Mouse (Mus musculus) hindbrain, embryonic 11.5 days (tissue): ENCODE data around the gene Wbp2. TPM values are rescaled to one million over a fixed set of nuclear protein-coding genes. Genes with fewer than 3 reads are reported as not detected.

Source experiments
- ATAC-seq: fragments of 200-750 bp; cut with Nextera tagmentation; 2 replicates; pipeline ENCODE4 v1.8.0; 2017; ENCODE audit warnings: mild to moderate bottlenecking, moderate TSS enrichment, moderate library complexity; ENCODE audit not compliant: low FRiP score
- DNase-seq: peaks from one replicate; pipeline ENCODE4 v3.0.0-alpha.2; 2015; ENCODE audit warnings: low spot score
- H3K27ac ChIP-seq: fragments of 300-500 bp; sonication (generic); 2 replicates; pipeline ENCODE4 v1.5.1; 2014; ENCODE audit warnings: mild to moderate bottlenecking, low read depth, low read length
- H3K27me3 ChIP-seq: fragments of 300-500 bp; sonication (generic); 2 replicates; pipeline ENCODE4 v1.6.1; 2014; ENCODE audit warnings: mild to moderate bottlenecking, low read length, moderate library complexity, mixed read lengths; ENCODE audit not compliant: control insufficient read depth, insufficient read depth
- H3K36me3 ChIP-seq: fragments of 300-500 bp; sonication (generic); 2 replicates; pipeline ENCODE4 v1.6.1; 2014; ENCODE audit warnings: mild to moderate bottlenecking, low read length, moderate library complexity, mixed read lengths; ENCODE audit not compliant: control insufficient read depth, insufficient read depth
- H3K4me1 ChIP-seq: fragments of 300-500 bp; sonication (generic); replicated peaks from 2 replicates; pipeline ENCODE4 v1.6.1; 2014; ENCODE audit warnings: low read length, mixed read lengths; ENCODE audit not compliant: control insufficient read depth, insufficient read depth
- H3K4me2 ChIP-seq: fragments of 300-500 bp; sonication (generic); replicated peaks from 2 replicates; pipeline ENCODE4 v1.6.1; 2014; ENCODE audit warnings: mild to moderate bottlenecking, low read depth, low read length
- H3K4me3 ChIP-seq: fragments of 300-500 bp; sonication (generic); 2 replicates; pipeline ENCODE4 v1.5.1; 2014; ENCODE audit warnings: low read depth, low read length
- H3K9ac ChIP-seq: fragments of 300-500 bp; sonication (generic); 2 replicates; pipeline ENCODE4 v1.6.1; 2014; ENCODE audit warnings: low read depth, low read length
- H3K9me3 ChIP-seq: fragments of 300-500 bp; sonication (generic); 2 replicates; pipeline ENCODE4 v1.6.1; 2016; ENCODE audit warnings: low read length; ENCODE audit not compliant: control insufficient read depth
- WGBS: fragments of 180-500 bp; shearing (Covaris S2); extraction: QIAGEN DNeasy Blood & Tissue Kit; methylation state at CpG from one replicate; pipeline ENCODE4 v1.1.7; 2014; 5-methylcytosine and 5-hydroxymethylcytosine counted together
- polyA plus RNA-seq: library from polyadenylated mRNA; unstranded; fragments of >200 nt; fragmentation: Nextera tagmentation; extraction: Ambion mirVana; gene quantifications from 2 replicates; pipeline ENCODE4 v1.2.1, GENCODE M21; 2014

The Wbp2 gene
- polyA plus RNA-seq, 1 experiment from 2014 or later: 85.4 TPM

DNA sequence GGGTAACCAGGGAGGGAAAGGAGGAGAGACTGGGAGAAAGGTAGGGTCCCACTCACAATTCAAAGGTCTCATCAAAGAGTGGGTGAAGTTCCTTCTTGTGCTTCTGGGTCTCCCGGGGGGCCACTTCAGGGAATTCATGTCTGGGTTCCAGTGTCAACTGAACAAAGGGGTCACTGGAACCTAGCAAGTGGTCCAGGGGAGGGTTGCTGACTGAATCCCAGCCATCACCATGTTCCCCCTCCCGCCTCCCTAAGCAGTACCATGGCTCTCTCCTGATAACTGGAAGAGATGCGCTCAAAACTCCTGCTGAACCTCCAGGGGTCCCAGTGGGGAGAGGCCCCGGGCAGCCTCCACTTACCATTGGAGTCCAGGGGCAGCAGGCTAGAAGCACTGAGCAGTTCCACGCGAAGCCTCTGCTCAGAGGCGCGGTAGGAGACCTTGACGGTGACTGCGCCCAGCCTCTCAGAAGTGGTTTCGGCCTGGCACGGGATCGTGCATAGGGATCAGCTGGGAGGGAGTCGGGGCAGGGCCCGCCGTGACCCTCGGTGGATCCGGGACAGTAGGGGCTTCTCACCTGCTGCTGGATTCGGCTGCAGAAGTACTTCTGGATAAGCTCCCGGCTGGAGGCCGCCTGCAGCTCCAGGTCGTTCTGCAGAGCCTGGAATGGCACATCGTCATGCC lies 22.5 kb downstream of the Wbp2 start:
- H3K4me1 ChIP-seq: no peaks in the 10 kb centered on the region
- H3K27me3 ChIP-seq: no peaks in the 10 kb centered on the region
- DNase-seq (no peak), ATAC-seq (no peak)
- no peak overlapping the region for H3K27ac ChIP-seq
- 0 out of 2 replicates have a peak, but pooled peaks cover 2% of the 10 kb centered on the region for H3K36me3 ChIP-seq
- no peaks in the 10 kb centered on the region for H3K9me3 ChIP-seq
- no peak overlapping the region for H3K4me2 ChIP-seq
- no peak overlapping the region for H3K4me3 ChIP-seq
- 64% methylated on average over 23 of the region's 23 CpGs for WGBS
- H3K9ac ChIP-seq: no peak overlapping the region

DNA sequence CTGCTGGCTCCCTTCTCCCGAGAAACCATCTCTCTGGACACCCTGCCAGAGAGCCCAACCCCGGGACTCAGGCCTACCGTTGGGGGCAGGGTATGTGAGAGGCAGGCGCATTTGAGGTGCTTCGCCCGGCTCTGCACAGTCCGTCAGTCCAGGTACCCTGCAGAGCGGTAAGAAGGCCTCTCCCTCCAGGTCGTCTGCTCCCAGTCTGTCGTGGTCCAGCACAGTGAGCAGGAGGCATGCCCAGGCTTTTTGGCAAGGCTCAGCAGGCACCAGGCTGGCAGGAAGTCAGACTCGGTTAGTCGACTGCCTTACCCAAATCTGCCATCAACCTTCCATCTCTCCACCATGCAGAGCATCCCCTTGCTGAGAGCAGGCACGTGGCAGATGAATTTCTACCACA lies 23.2 kb downstream of the Wbp2 start:
- Histone ChIP-seq H3K27me3 (no peaks in the 10 kb centered on the region), H3K4me3 (no peak overlapping the region), H3K9ac (no peak overlapping the region), H3K4me1 (no peaks in the 10 kb centered on the region), H3K4me2 (no peak overlapping the region), H3K27ac (no peak overlapping the region), H3K9me3 (no peaks in the 10 kb centered on the region), H3K36me3 (peaks cover 8% of the 10 kb centered on the region; the same call in 1 of the 2 replicates)
- 77% methylated on average over 13 of the region's 13 CpGs for WGBS
- DNase-seq (no peak), ATAC-seq (no peak)

DNA sequence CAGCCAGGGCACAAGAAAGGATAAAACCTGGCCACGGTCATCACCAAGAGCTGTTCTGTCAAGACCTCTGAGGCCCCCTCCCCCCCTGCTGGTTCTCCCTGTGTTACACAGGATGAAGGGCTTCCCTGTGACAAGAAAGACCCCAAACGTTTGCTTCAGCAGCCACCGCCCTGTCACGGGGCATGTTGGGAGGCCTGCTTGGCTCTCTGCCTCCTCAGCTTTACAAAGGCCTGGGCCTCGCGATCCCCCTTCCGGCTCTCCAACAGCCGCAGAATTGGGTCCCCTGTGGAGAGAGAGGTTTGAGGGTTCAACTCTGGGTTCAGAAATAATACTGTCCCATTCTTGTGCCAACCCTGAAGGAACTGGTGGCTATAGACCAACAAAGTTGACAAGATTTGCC lies 24.3 kb downstream of the Wbp2 start:
- H3K36me3 ChIP-seq: peaks cover 15% of the 10 kb centered on the region; the same call in 1 of the 2 replicates

DNA sequence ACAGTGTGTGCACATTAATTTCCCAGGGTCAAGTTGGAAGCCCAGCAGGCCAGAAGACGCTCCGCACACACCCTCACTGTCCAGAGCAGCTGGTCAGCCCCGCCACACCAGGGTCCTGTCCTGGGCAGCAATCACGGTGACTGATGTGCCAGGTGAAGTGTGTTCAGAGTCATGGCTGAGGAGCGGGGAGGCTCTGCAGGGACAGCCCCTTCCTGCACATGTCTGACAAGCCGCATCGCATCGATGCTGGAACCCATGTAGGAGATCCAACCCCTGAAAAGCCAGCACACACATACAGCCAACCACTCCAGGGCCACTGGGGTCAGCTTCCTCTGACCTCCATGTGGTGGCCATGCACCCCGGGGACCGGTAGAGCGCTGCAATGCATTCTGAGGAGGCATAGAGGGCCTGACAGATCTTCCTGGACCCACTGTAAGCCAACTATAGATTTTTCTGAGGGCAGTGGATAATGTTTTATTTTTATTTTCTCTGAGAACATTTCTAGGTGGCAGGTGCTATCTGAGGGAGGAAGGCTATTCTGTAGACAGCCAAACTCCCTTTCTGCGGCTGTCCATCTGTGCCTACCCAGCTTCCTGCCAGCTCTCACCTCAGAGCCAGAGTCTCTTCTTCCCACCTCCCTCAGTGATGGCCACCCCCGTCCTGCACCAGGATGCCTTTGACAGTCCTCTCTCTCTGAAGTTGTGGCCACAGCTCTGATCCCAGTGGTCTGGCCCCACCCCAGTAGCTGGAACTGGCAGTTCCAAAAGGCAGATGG lies 25.0 kb downstream of the Wbp2 start:
- H3K36me3 ChIP-seq: peaks cover 17% of the 10 kb centered on the region; the same call in 1 of the 2 replicates
- no peak overlapping the region for H3K4me3 ChIP-seq
- ATAC-seq (no peak), DNase-seq (no peak)
- H3K27ac ChIP-seq: no peak overlapping the region
- H3K4me1 ChIP-seq: no peaks in the 10 kb centered on the region
- H3K9me3 ChIP-seq: no peaks in the 10 kb centered on the region
- no peak overlapping the region for H3K4me2 ChIP-seq
- H3K9ac ChIP-seq: no peak overlapping the region
- WGBS: 86% methylated on average over 13 of the region's 13 CpGs
- no peaks in the 10 kb centered on the region for H3K27me3 ChIP-seq

More for the DNA sequence above, 24.3 kb downstream of the Wbp2 start:
- Histone ChIP-seq H3K4me2 (no peak overlapping the region), H3K4me3 (no peak overlapping the region), H3K9ac (no peak overlapping the region), H3K27me3 (no peaks in the 10 kb centered on the region), H3K9me3 (no peaks in the 10 kb centered on the region), H3K4me1 (no peaks in the 10 kb centered on the region), H3K27ac (no peak overlapping the region)
- WGBS: 68% methylated on average over 8 of the region's 8 CpGs
- DNase-seq: no peak
- no peak for ATAC-seq

DNA sequence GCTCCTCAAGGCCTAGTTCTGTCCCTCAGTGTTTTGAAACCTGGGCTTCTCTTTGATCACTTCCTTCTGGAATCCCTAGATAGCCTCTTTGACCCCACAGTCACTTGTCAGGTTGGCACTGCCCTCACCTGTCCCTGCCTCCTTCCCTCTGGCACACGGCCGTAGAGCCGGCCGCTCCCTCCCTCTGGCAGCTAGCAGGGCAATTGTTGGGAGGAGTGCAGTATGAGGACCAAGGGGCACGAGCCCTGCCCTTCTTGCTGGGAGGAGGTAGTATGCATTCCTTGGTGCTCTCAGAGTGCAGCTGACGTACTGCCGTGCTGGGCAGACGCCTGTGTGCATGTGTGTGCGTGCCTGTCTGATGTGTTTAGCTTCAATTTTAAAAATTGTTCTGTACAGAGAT lies 26.2 kb downstream of the Wbp2 start:
- Histone ChIP-seq H3K36me3 (peaks cover 20% of the 10 kb centered on the region; the same call in 1 of the 2 replicates), H3K4me1 (no peaks in the 10 kb centered on the region), H3K27me3 (no peaks in the 10 kb centered on the region), H3K9me3 (no peaks in the 10 kb centered on the region), H3K9ac (no peak overlapping the region), H3K4me2 (no peak overlapping the region), H3K4me3 (no peak overlapping the region), H3K27ac (no peak overlapping the region)
- ATAC-seq (no peak), DNase-seq (no peak)
- 91% methylated on average over 9 of the region's 9 CpGs for WGBS

DNA sequence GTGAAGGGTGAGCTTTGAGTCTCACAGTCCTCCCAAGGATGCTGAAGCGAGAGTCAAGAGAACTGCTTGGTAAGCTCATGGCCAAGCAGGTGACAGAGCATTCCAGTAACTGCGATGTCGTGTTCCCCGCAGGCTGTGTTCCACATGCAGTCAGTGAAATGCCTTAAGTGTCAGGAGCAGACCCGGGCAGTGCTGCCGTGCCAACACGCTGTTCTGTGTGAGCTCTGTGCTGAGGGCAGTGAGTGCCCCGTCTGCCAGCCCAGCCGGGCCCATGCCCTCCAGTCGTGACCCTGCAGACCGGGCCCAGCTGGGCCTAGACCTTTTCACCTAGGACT lies 27.1 kb downstream of the Wbp2 start:
- H3K36me3 ChIP-seq: peaks cover 20% of the 10 kb centered on the region; the same call in 1 of the 2 replicates
- DNase-seq (no peak), ATAC-seq (no peak)
- H3K27ac ChIP-seq: no peak overlapping the region
- no peak overlapping the region for H3K4me2 ChIP-seq
- H3K4me1 ChIP-seq: no peaks in the 10 kb centered on the region
- H3K9me3 ChIP-seq: no peaks in the 10 kb centered on the region
- WGBS: 98% methylated on average over 11 of the region's 11 CpGs
- H3K9ac ChIP-seq: no peak overlapping the region
- H3K4me3 ChIP-seq: no peak overlapping the region
- no peaks in the 10 kb centered on the region for H3K27me3 ChIP-seq

DNA sequence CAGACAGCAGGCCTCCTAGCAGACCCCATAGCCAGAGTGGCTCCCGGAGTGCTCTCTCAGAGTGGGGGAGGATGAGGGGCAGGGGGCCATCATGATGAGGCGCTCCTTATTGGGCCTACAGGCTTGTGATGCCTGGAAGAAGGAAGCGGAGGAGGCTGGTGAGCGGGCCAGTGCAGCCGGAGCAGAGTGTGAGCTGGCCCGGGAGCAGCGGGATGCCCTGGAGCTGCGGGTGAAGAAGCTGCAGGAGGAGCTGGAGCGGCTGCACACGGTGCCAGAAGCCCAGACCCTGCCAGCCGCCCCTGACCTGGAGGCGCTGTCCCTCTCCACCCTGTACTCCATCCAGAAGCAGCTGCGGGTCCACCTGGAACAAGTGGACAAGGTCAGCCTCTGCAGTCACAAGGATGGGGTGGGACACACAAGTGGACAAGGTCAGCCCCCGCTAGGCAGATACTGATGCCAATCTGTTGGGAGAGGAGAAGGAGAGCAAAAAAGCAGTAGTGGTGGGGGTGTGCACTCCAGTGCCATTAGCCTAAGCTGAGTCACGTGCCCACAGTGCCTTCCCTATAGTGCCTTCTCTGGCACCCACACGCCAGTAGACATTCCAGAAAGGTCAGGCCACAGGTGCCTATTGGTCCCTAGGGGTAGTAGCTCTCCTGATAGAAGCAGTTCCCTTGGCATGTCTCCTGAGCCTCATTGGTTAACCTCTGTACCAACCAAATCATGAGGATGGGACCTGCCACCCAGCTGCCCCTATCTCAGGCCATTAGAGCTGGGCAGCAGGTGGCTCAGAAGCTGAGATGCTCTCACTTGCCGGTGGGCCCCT lies 27.7 kb downstream of the Wbp2 start:
- Histone ChIP-seq H3K4me3 (no peak overlapping the region), H3K36me3 (peaks cover 20% of the 10 kb centered on the region; the same call in 1 of the 2 replicates), H3K9me3 (no peaks in the 10 kb centered on the region), H3K27ac (no peak overlapping the region), H3K4me1 (no peaks in the 10 kb centered on the region), H3K9ac (no peak overlapping the region), H3K27me3 (no peaks in the 10 kb centered on the region), H3K4me2 (no peak overlapping the region)
- DNase-seq (no peak), ATAC-seq (no peak)
- WGBS: 93% methylated on average over 16 of the region's 17 CpGs

DNA sequence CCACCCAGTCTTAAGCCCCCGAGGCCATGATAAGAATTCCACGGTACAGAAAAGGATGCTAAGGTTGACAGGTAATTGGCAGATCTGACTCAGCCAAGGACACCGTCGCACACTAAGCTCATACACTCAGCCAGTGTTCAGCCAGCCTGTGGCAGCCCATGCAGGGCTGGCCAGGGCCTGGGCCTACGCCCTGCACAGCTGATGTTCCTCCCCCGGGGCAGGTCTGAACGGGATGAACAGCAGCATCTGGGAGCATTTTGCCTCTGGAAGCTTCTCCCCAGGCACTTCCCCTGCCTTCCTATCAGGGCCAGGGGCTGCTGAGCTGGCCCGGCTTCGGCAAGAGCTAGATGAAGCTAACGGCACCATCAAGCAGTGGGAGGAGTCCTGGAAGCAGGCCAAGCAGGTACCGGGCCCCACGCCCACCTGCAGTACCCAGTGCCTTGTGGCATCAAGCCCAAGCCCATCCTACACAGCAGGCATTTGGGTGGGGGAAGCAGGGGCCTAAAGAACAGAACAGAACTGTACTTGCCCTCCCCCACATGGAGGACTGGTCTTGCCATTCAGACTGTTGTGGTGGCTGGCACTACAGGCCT lies 28.7 kb downstream of the Wbp2 start:
- WGBS: 87% methylated on average over 12 of the region's 12 CpGs
- peaks cover 26% of the 10 kb centered on the region; the same call in 1 of the 2 replicates for H3K36me3 ChIP-seq
- H3K4me2 ChIP-seq: no peak overlapping the region
- no peaks in the 10 kb centered on the region for H3K4me1 ChIP-seq
- DNase-seq: no peak
- H3K9ac ChIP-seq: no peak overlapping the region
- no peak overlapping the region for H3K4me3 ChIP-seq
- ATAC-seq: no peak
- no peaks in the 10 kb centered on the region for H3K9me3 ChIP-seq
- H3K27me3 ChIP-seq: no peaks in the 10 kb centered on the region
- H3K27ac ChIP-seq: no peak overlapping the region
